Mouse (Mus musculus) limb, embryonic 14.5 days (tissue): ENCODE results near the gene BC067074. TPM values are rescaled to one million over a fixed set of nuclear protein-coding genes. Genes with fewer than 3 reads are reported as not detected.

ENCODE experiments used
- ATAC-seq: fragments of 200-750 bp; cut with Nextera tagmentation; 2 replicates; pipeline ENCODE4 v1.8.0; 2017; ENCODE audit warnings: low read depth, moderate number of reproducible peaks, moderate TSS enrichment; ENCODE audit not compliant: low FRiP score
- DNase-seq: peaks from one replicate; pipeline ENCODE4 v3.0.0-alpha.2; 2015; ENCODE audit warnings: low spot score
- H3K27ac ChIP-seq: fragments of 300-500 bp; sonication (generic); replicated peaks from 2 replicates; pipeline ENCODE4 v1.5.1; 2014; ENCODE audit warnings: low read depth, mild to moderate bottlenecking, low read length, moderate library complexity, mixed read lengths
- H3K27me3 ChIP-seq: fragments of 300-500 bp; sonication (generic); 2 replicates; pipeline ENCODE4 v1.6.1; 2014; ENCODE audit warnings: low read length, mixed read lengths; ENCODE audit not compliant: control insufficient read depth, insufficient read depth
- H3K36me3 ChIP-seq: fragments of 300-500 bp; sonication (generic); 2 replicates; pipeline ENCODE4 v1.6.1; 2014; ENCODE audit warnings: mild to moderate bottlenecking, low read length, moderate library complexity, mixed read lengths; ENCODE audit not compliant: control insufficient read depth, insufficient read depth
- H3K4me1 ChIP-seq: fragments of 300-500 bp; sonication (generic); 2 replicates; pipeline ENCODE4 v1.6.1; 2014; ENCODE audit warnings: antibody characterized with exemption, low read length, mixed read lengths; ENCODE audit not compliant: control insufficient read depth, insufficient read depth
- H3K4me2 ChIP-seq: fragments of 300-500 bp; sonication (generic); replicated peaks from 2 replicates; pipeline ENCODE4 v1.6.1; 2014; ENCODE audit warnings: low read depth, mild to moderate bottlenecking, low read length, moderate library complexity; ENCODE audit not compliant: severe bottlenecking
- H3K4me3 ChIP-seq: fragments of 300-500 bp; sonication (generic); replicated peaks from 2 replicates; pipeline ENCODE4 v1.5.1; 2014; ENCODE audit warnings: low read length
- H3K9ac ChIP-seq: fragments of 300-500 bp; sonication (generic); 2 replicates; pipeline ENCODE4 v1.6.1; 2014; ENCODE audit warnings: mild to moderate bottlenecking, low read depth, low read length, moderate library complexity; ENCODE audit not compliant: severe bottlenecking
- H3K9me3 ChIP-seq: fragments of 300-500 bp; sonication (generic); 2 replicates; pipeline ENCODE4 v1.6.1; 2016; ENCODE audit warnings: low read length; ENCODE audit not compliant: control insufficient read depth
- POLR2A ChIP-seq: fragments of 200-500 bp; IDR thresholded peaks from 2 replicates; pipeline ENCODE4 v1.8.0; 2012; ENCODE audit warnings: inconsistent platforms, mild to moderate bottlenecking, moderate library complexity, borderline replicate concordance; ENCODE audit not compliant: insufficient read depth, insufficient read length; ENCODE audit errors: extremely low read depth
- WGBS: fragments of 180-500 bp; shearing (Covaris S2); extraction: QIAGEN DNeasy Blood & Tissue Kit; methylation state at CpG from one replicate; pipeline ENCODE4 v1.1.7; 2014; 5-methylcytosine and 5-hydroxymethylcytosine counted together
- polyA plus RNA-seq, 2 experiments: library from polyadenylated mRNA; depleted of rRNA in 1 of 2; stranded (reverse) in 1 of 2; unstranded in 1 of 2; fragments of >200 nt; fragmentation: Nextera tagmentation in 1 of 2; extraction: Ambion mirVana in 1 of 2; gene quantifications; 2 replicates each; pipeline versions ENCODE4 v1.2.1 to v1.2.3; 2012 to 2014

The BC067074 gene
- polyA plus RNA-seq, 2 experiments: 8.6 to 21.9 TPM

DNA sequence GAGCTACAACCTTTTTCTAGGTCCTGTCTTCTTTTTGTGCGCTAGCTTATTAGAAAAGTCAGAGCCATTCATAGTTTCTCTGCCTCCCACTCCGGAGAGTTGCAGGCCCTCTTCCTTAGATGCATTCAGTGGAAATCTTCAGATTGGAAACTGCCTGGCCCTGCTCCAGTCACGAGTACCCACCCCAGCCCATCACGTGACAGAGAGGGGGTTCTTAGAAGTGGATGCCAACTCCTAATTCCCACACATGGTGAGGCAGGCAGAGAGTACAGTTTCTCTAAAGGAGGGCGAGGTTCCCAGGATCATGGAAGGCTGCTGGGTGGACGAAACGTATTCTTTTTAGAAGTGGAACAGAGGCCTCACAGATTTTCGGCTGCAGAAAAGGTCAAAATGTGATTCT lies 958 bp upstream of the BC067074 start:
- H3K4me3 ChIP-seq: no peak overlapping the region
- H3K4me1 ChIP-seq: peaks cover 28% of the 10 kb centered on the region
- H3K9me3 ChIP-seq: no peaks in the 10 kb centered on the region
- no peak overlapping the region for H3K9ac ChIP-seq
- no peak for TF ChIP-seq POLR2A
- ATAC-seq (no peak), DNase-seq (no peak)
- H3K36me3 ChIP-seq: no peaks in the 10 kb centered on the region
- H3K27ac ChIP-seq: no peak overlapping the region
- WGBS: 80% methylated on average over 8 of the region's 8 CpGs
- no peaks in the 10 kb centered on the region for H3K27me3 ChIP-seq
- no peak overlapping the region for H3K4me2 ChIP-seq

DNA sequence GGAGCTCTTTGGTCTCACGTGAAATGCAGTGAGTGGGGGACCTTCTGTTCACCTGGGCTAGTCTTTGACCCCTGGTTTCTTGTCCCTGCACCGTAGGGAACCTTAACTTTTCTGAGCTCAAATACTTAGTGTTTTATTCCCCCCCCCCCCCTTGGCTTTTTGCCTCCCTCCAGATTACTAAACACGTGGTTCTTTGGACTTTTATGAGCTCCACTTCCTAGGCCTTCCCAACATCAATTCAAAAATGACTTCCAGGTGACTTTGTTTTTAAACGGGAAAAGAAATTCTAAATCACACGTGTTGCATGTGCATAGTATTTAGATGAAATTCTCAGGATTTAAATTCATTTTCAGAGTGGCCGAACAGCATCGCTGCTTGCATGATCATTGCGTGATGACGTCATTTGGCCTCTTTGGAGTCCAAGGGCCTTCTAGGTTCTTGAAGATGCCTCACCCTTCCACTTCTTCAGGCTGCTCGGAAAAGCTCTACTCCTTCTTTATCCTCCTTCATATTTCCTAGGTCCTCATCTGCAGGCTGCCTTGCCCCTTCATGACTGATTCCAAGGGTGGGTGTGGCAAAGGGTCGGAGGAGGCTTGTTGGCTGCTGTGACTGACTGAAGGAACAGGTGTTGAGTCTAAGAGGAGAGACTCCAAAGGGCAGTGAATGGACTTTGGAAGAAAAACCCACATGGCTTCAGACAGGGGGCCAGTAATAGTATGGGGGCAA lies 911 bp downstream of the BC067074 start:
- Histone ChIP-seq H3K9ac (peak overlapping the region; percentile 90), H3K4me2 (peak overlapping the region; percentile 71), H3K4me3 (peak overlapping the region; percentile 67), H3K27ac (peak overlapping the region; percentile 96), H3K9me3 (no peaks in the 10 kb centered on the region), H3K4me1 (peaks cover 28% of the 10 kb centered on the region), H3K36me3 (no peaks in the 10 kb centered on the region), H3K27me3 (no peaks in the 10 kb centered on the region)
- ATAC-seq: peak; percentile 48
- no peak for TF ChIP-seq POLR2A
- peak; percentile 66 for DNase-seq
- WGBS: 25% methylated on average over 11 of the region's 11 CpGs

DNA sequence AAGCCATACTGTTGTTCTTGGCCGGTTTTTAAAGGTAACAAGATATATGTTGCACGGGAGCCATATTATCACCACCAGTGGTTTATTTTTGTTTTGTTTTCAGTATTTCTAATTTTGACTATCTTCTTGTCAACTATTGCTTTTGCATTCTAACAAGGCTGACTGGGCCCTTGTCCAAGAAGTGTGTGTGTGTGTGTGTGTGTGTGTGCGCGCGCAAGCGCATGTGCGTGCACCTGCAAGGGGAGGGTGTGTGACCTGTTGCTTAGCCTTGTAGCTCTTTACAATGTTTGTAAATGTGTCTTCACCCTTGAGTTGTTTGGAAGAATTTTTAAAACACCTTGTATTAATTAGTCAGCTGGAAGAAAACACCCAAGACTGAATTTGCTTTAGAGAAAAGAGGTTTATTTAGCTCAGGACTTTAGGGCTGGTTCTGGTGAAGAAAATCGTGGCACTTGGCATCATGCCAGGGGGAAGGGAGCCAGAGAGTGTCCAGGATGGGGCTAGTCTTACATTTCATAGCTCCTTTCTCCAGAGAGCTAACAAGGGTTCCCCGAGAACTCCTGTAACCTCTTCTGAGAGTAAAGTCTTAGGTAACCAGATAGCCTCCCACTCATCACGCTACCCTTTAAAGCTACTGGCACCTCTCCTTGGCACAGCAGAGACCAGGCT lies 3.0 kb downstream of the BC067074 start:
- Histone ChIP-seq H3K4me1 (peaks cover 28% of the 10 kb centered on the region), H3K36me3 (no peaks in the 10 kb centered on the region), H3K4me3 (no peak overlapping the region), H3K27ac (no peak overlapping the region), H3K9me3 (no peaks in the 10 kb centered on the region), H3K9ac (no peak overlapping the region), H3K27me3 (no peaks in the 10 kb centered on the region), H3K4me2 (no peak overlapping the region)
- WGBS: 64% methylated on average over 10 of the region's 10 CpGs
- no peak for TF ChIP-seq POLR2A
- no peak for ATAC-seq
- no peak for DNase-seq

DNA sequence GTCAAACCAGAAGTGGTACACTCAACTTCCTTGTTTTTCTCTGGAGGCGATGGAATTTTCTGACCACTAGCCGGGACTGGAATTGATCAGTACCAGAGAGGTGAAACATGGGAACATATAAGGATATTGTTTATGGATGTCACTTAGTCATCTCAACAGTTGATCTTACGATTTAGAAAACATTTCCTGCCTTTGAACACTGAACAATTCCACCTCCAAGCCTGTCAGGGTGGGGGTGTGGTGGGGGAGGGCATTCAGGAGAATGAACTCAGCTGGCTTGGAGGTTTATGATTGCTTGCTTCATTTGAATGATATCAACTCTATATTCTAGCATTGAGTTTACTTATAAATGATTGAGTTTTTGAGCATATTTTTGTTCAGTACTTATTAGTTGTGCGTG lies 13.6 kb downstream of the BC067074 start:
- H3K9me3 ChIP-seq: no peaks in the 10 kb centered on the region
- H3K36me3 ChIP-seq: no peaks in the 10 kb centered on the region
- no peak overlapping the region for H3K27ac ChIP-seq
- no peak overlapping the region for H3K9ac ChIP-seq
- no peak overlapping the region for H3K4me2 ChIP-seq
- ATAC-seq (no peak), DNase-seq (no peak)
- 89% methylated on average over 4 of the region's 4 CpGs for WGBS
- no peak for TF ChIP-seq POLR2A
- H3K4me3 ChIP-seq: no peak overlapping the region
- no peaks in the 10 kb centered on the region for H3K4me1 ChIP-seq
- H3K27me3 ChIP-seq: no peaks in the 10 kb centered on the region

DNA sequence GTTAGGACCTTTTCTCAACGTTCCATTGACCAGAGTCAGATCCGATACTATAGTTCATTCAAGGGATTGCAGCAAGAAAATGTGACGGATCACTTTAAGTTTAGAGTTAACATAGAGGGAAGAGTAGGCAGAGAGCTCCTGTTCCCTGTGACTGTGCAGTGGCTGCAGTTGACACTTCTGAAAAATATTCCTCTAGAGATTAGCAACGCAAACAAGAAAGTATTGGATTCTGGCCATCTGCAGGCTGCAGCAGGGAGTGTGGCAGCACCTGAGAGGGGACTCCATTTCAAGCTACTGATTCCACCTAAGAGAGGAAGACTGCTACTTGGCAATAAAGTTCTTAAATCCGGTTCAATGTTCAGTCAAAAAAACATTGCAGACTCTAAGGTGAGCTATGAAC lies 26.6 kb downstream of the BC067074 start:
- Histone ChIP-seq H3K4me3 (no peak overlapping the region), H3K36me3 (peaks cover 33% of the 10 kb centered on the region), H3K27me3 (no peaks in the 10 kb centered on the region), H3K27ac (no peak overlapping the region), H3K4me2 (no peak overlapping the region), H3K9ac (no peak overlapping the region), H3K9me3 (no peaks in the 10 kb centered on the region), H3K4me1 (no peaks in the 10 kb centered on the region)
- no peak for TF ChIP-seq POLR2A
- DNase-seq (no peak), ATAC-seq (no peak)
- WGBS: 89% methylated on average over 5 of the region's 5 CpGs

DNA sequence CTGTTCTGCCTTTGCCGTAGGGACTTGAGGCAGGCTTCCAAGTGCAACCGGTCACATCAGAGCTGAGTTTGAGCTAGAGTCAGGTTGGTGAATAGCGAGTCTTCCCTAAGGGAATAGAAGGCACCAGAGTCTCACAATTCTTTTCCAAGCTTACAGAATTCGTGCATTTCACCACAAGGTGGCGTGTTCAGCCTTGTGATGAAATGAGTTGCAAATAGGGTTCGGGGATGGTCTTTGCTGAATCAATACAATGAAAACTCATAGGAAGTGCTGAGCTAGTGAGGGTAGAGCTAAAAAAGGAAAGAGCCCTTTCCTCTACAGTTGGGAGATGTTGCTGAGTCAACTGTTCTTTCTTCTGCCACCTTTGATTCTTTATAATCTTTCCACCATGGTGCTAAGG lies 29.0 kb downstream of the BC067074 start:
- H3K4me1 ChIP-seq: no peaks in the 10 kb centered on the region
- no peak for ATAC-seq
- no peak for TF ChIP-seq POLR2A
- peaks cover 41% of the 10 kb centered on the region for H3K36me3 ChIP-seq
- no peaks in the 10 kb centered on the region for H3K9me3 ChIP-seq
- H3K27ac ChIP-seq: no peak overlapping the region
- peak; percentile 73 for DNase-seq
- no peak overlapping the region for H3K9ac ChIP-seq
- 18% methylated on average over 6 of the region's 6 CpGs for WGBS
- H3K4me2 ChIP-seq: no peak overlapping the region
- H3K4me3 ChIP-seq: no peak overlapping the region
- no peaks in the 10 kb centered on the region for H3K27me3 ChIP-seq
